Mouse (Mus musculus) embryonic fibroblast, embryonic 13.5 days (primary cell): ENCODE data around the gene Rnaseh2b.

ENCODE experiments used
- CTCF ChIP-seq: IDR thresholded peaks from 2 replicates; pipeline ENCODE4 v1.5.1; 2011; ENCODE audit warnings: mild to moderate bottlenecking, control low read depth, low read length, moderate library complexity, borderline replicate concordance; ENCODE audit not compliant: insufficient read depth
- POLR2A ChIP-seq: IDR thresholded peaks from 2 replicates; pipeline ENCODE4 v1.6.1; 2011; ENCODE audit warnings: low read depth, mild to moderate bottlenecking, control low read depth, low read length, moderate library complexity

- no peak for TF ChIP-seq CTCF
- TF ChIP-seq POLR2A = no peak
These were observed 43.1 kb upstream of the Rnaseh2b start for GRCm38 (mm10) chr14:62249251-62249650.
